Mouse (Mus musculus) heart, embryonic 10.5 days (tissue): ENCODE results near the gene Git2. TPM values are rescaled to one million over a fixed set of nuclear protein-coding genes. Genes with fewer than 3 reads are reported as not detected.

Source experiments
- DNase-seq: peaks from one replicate; pipeline ENCODE4 v3.0.0-alpha.2; 2017; ENCODE audit warnings: low spot score
- H3K27ac ChIP-seq: fragments of 300-500 bp; sonication (generic); 2 replicates; pipeline ENCODE4 v1.5.1; 2016; ENCODE audit warnings: mild to moderate bottlenecking
- H3K27me3 ChIP-seq: fragments of 300-500 bp; sonication (generic); 2 replicates; pipeline ENCODE4 v1.6.1; 2016; ENCODE audit warnings: mild to moderate bottlenecking; ENCODE audit not compliant: poor library complexity, insufficient read depth, severe bottlenecking
- H3K36me3 ChIP-seq: fragments of 300-500 bp; sonication (generic); 2 replicates; pipeline ENCODE4 v1.6.1; 2016; ENCODE audit warnings: mild to moderate bottlenecking, moderate library complexity
- H3K4me1 ChIP-seq: fragments of 300-500 bp; sonication (generic); 2 replicates; pipeline ENCODE4 v1.6.1; 2016; ENCODE audit warnings: mild to moderate bottlenecking
- H3K4me3 ChIP-seq: fragments of 300-500 bp; sonication (generic); 2 replicates; pipeline ENCODE4 v1.5.1; 2016; ENCODE audit warnings: mild to moderate bottlenecking, moderate library complexity
- H3K9me3 ChIP-seq: fragments of 300-500 bp; sonication (generic); 2 replicates; pipeline ENCODE4 v1.6.1; 2016; ENCODE audit warnings: mild to moderate bottlenecking, moderate library complexity
- WGBS: fragments of 180-500 bp; shearing (Covaris S2); methylation state at CpG from one replicate; pipeline ENCODE4 v1.1.7; 2016; 5-methylcytosine and 5-hydroxymethylcytosine counted together
- polyA plus RNA-seq: library from polyadenylated mRNA; unstranded; fragments of >200 nt; fragmentation: Nextera tagmentation; extraction: Ambion mirVana; gene quantifications from 2 replicates; pipeline ENCODE4 v1.2.1, GENCODE M21; 2016

Gene Git2
- polyA plus RNA-seq, 1 experiment from 2014 or later: 31.6 TPM

- H3K36me3 ChIP-seq: peaks cover 83% of the 10 kb centered on the region
- no peak overlapping the region for H3K27ac ChIP-seq
- WGBS: 86% methylated on average over 10 of the region's 10 CpGs
- no peaks in the 10 kb centered on the region for H3K27me3 ChIP-seq
- DNase-seq: no peak
- peaks cover 4% of the 10 kb centered on the region; the same call in 1 of the 2 replicates for H3K9me3 ChIP-seq
- H3K4me3 ChIP-seq: no peak overlapping the region
- 0 out of 2 replicates have a peak, but pooled peaks cover 3% of the 10 kb centered on the region for H3K4me1 ChIP-seq
Measured at GRCm38 (mm10) chr5:114721969-114722368, 53.3 kb downstream of the Git2 start.

- Histone ChIP-seq H3K27ac (no peak overlapping the region), H3K27me3 (no peaks in the 10 kb centered on the region), H3K9me3 (peaks cover 4% of the 10 kb centered on the region; the same call in 1 of the 2 replicates), H3K36me3 (peaks cover 90% of the 10 kb centered on the region), H3K4me1 (0 out of 2 replicates have a peak, but pooled peaks cover 3% of the 10 kb centered on the region), H3K4me3 (no peak overlapping the region)
- WGBS: 92% methylated on average over 11 of the region's 11 CpGs
- no peak for DNase-seq
Measured at GRCm38 (mm10) chr5:114720784-114721183, 54.5 kb downstream of the Git2 start.

- no peak overlapping the region for H3K4me3 ChIP-seq
- no peaks in the 10 kb centered on the region for H3K4me1 ChIP-seq
- no peaks in the 10 kb centered on the region for H3K27me3 ChIP-seq
- DNase-seq: no peak
- H3K36me3 ChIP-seq: peaks cover 93% of the 10 kb centered on the region
- H3K9me3 ChIP-seq: peaks cover 4% of the 10 kb centered on the region; the same call in 1 of the 2 replicates
- H3K27ac ChIP-seq: no peak overlapping the region
- 87% methylated on average over 6 of the region's 6 CpGs for WGBS
Measured at GRCm38 (mm10) chr5:114719928-114720270, 55.4 kb downstream of the Git2 start.

GRCm38 (mm10) chr5:114719003-114719927 lies 56.1 kb downstream of the Git2 start:
- 85% methylated on average over 20 of the region's 20 CpGs for WGBS
- Histone ChIP-seq H3K27ac (no peak overlapping the region), H3K36me3 (peaks cover 97% of the 10 kb centered on the region), H3K4me3 (no peak overlapping the region), H3K9me3 (peaks cover 4% of the 10 kb centered on the region; the same call in 1 of the 2 replicates), H3K27me3 (no peaks in the 10 kb centered on the region), H3K4me1 (no peaks in the 10 kb centered on the region)
- no peak for DNase-seq

- DNase-seq: no peak
- 89% methylated on average over 13 of the region's 13 CpGs for WGBS
- no peaks in the 10 kb centered on the region for H3K9me3 ChIP-seq
- no peaks in the 10 kb centered on the region for H3K27me3 ChIP-seq
- H3K36me3 ChIP-seq: peaks cover 97% of the 10 kb centered on the region
- no peak overlapping the region for H3K4me3 ChIP-seq
- H3K4me1 ChIP-seq: no peaks in the 10 kb centered on the region
- H3K27ac ChIP-seq: no peak overlapping the region
Measured at GRCm38 (mm10) chr5:114718483-114718882, 56.8 kb downstream of the Git2 start.

- WGBS: 89% methylated on average over 8 of the region's 8 CpGs
- Histone ChIP-seq H3K4me1 (no peaks in the 10 kb centered on the region), H3K36me3 (peaks cover 98% of the 10 kb centered on the region), H3K27ac (no peak overlapping the region), H3K27me3 (no peaks in the 10 kb centered on the region), H3K9me3 (no peaks in the 10 kb centered on the region), H3K4me3 (no peak overlapping the region)
- DNase-seq: no peak
Measured at GRCm38 (mm10) chr5:114717937-114718336, 57.4 kb downstream of the Git2 start.

GRCm38 (mm10) chr5:114717292-114717691 lies 58.0 kb downstream of the Git2 start:
- Histone ChIP-seq H3K9me3 (no peaks in the 10 kb centered on the region), H3K4me3 (no peak overlapping the region), H3K36me3 (peaks cover 98% of the 10 kb centered on the region), H3K4me1 (no peaks in the 10 kb centered on the region), H3K27ac (no peak overlapping the region), H3K27me3 (no peaks in the 10 kb centered on the region)
- WGBS: 90% methylated on average over 12 of the region's 12 CpGs
- no peak for DNase-seq

- no peak for DNase-seq
- H3K27ac ChIP-seq: no peak overlapping the region
- H3K4me1 ChIP-seq: no peaks in the 10 kb centered on the region
- no peak overlapping the region for H3K4me3 ChIP-seq
- 92% methylated on average over 18 of the region's 18 CpGs for WGBS
- peaks cover 99% of the 10 kb centered on the region for H3K36me3 ChIP-seq
- H3K9me3 ChIP-seq: no peaks in the 10 kb centered on the region
- H3K27me3 ChIP-seq: no peaks in the 10 kb centered on the region
Measured at GRCm38 (mm10) chr5:114714551-114714950, 60.8 kb downstream of the Git2 start.

GRCm38 (mm10) chr5:114709357-114709756 lies 66.0 kb downstream of the Git2 start:
- H3K27me3 ChIP-seq: no peaks in the 10 kb centered on the region
- H3K4me1 ChIP-seq: peaks cover 10% of the 10 kb centered on the region
- peaks cover 52% of the 10 kb centered on the region for H3K36me3 ChIP-seq
- no peak for DNase-seq
- H3K4me3 ChIP-seq: no peak overlapping the region
- H3K27ac ChIP-seq: no peak overlapping the region
- H3K9me3 ChIP-seq: no peaks in the 10 kb centered on the region
- WGBS: 90% methylated on average over 21 of the region's 21 CpGs

GRCm38 (mm10) chr5:114708491-114708890 lies 66.8 kb downstream of the Git2 start:
- no peak for DNase-seq

GRCm38 (mm10) chr5:114707265-114708068 lies 67.8 kb downstream of the Git2 start, which contains the start of gene Tchp:
Gene Tchp, plus strand, starts transcription at chr5:114707760.
- DNase-seq: peak; percentile 97
- 2% methylated on average over 49 of the region's 49 CpGs for WGBS
- Histone ChIP-seq H3K4me3 (peak within 1 kb of the TSS; percentile 91), H3K27me3 (no peaks in the 10 kb centered on the region), H3K36me3 (peaks cover 34% of the 10 kb centered on the region), H3K27ac (peak within 1 kb of the TSS; percentile 88), H3K9me3 (no peaks in the 10 kb centered on the region), H3K4me1 (peaks cover 13% of the 10 kb centered on the region)

More at GRCm38 (mm10) chr5:114708491-114708890, 66.8 kb downstream of the Git2 start:
- no peaks in the 10 kb centered on the region for H3K27me3 ChIP-seq
- no peaks in the 10 kb centered on the region for H3K9me3 ChIP-seq
- 59% methylated on average over 15 of the region's 15 CpGs for WGBS
- peaks cover 43% of the 10 kb centered on the region for H3K36me3 ChIP-seq
- H3K4me1 ChIP-seq: peaks cover 10% of the 10 kb centered on the region
- no peak overlapping the region for H3K27ac ChIP-seq
- H3K4me3 ChIP-seq: peak overlapping the region; percentile 91

GRCm38 (mm10) chr5:114702403-114703392 lies 72.6 kb downstream of the Git2 start:
- Histone ChIP-seq H3K27ac (no peak overlapping the region), H3K36me3 (no peaks in the 10 kb centered on the region), H3K9me3 (no peaks in the 10 kb centered on the region), H3K27me3 (no peaks in the 10 kb centered on the region), H3K4me1 (0 out of 2 replicates have a peak, but pooled peaks cover 8% of the 10 kb centered on the region), H3K4me3 (no peak overlapping the region)
- no peak for DNase-seq
- 56% methylated on average over 14 of the region's 14 CpGs for WGBS
